Mouse (Mus musculus): ENCODE measurements at regions not wholly inside any gene's neighbourhood (a gene's known extent, or its start where the extent isn't known, plus 50 kb on each side); places are given as distances from the start of the nearest gene placed in this dataset.

GRCm38 (mm10) chr4:82123733-82124132, 581.8 kb downstream of the Nfib start:
- WGBS = 88% methylated on average over 5 of the region's 5 CpGs
- H3K27me3 ChIP-seq (ENCODE audit: control insufficient read depth, insufficient read depth, low read length) = no peaks in the 10 kb centered on the region
- no peaks in the 10 kb centered on the region for H3K4me1 ChIP-seq (ENCODE audit: control insufficient read depth, insufficient read depth, low read length)
- H3K9ac ChIP-seq (replicated peaks; ENCODE audit: low read depth, low read length) = no peak overlapping the region
- no peaks in the 10 kb centered on the region for H3K36me3 ChIP-seq (ENCODE audit: control insufficient read depth, insufficient read depth, low read length)
- ATAC-seq (ENCODE audit: low read depth) = no peak
- H3K4me2 ChIP-seq (ENCODE audit: low read depth, low read length) = no peak overlapping the region
- no peak overlapping the region for H3K27ac ChIP-seq (ENCODE audit: low read depth, low read length)
- no peak overlapping the region for H3K4me3 ChIP-seq (ENCODE audit: low read depth, low read length)
- no peaks in the 10 kb centered on the region for H3K9me3 ChIP-seq (ENCODE audit: control insufficient read depth, low read length)

GRCm38 (mm10) chr4:82123101-82123500, 582.4 kb downstream of the Nfib start:
- H3K27ac ChIP-seq (ENCODE audit: low read depth, low read length) = no peak overlapping the region
- no peaks in the 10 kb centered on the region for H3K27me3 ChIP-seq (ENCODE audit: control insufficient read depth, insufficient read depth, low read length)
- no peak overlapping the region for H3K9ac ChIP-seq (replicated peaks; ENCODE audit: low read depth, low read length)
- H3K4me1 ChIP-seq (ENCODE audit: control insufficient read depth, insufficient read depth, low read length) = no peaks in the 10 kb centered on the region
- H3K4me2 ChIP-seq (ENCODE audit: low read depth, low read length) = no peak overlapping the region
- H3K36me3 ChIP-seq (ENCODE audit: control insufficient read depth, insufficient read depth, low read length) = no peaks in the 10 kb centered on the region
- H3K4me3 ChIP-seq (ENCODE audit: low read depth, low read length) = no peak overlapping the region
- 100% methylated on average over 1 of the region's 1 CpGs for WGBS
- H3K9me3 ChIP-seq (ENCODE audit: control insufficient read depth, low read length) = no peaks in the 10 kb centered on the region
- ATAC-seq (ENCODE audit: low read depth) = no peak

- WGBS = 67% methylated on average over 4 of the region's 4 CpGs
These were observed 584.8 kb downstream of the Nfib start for GRCm38 (mm10) chr4:82120796-82121195.

GRCm38 (mm10) chr4:82120326-82120725, 585.2 kb downstream of the Nfib start:
- Histone ChIP-seq H3K4me2 (ENCODE audit: low read depth, low read length) (no peak overlapping the region), H3K27me3 (ENCODE audit: control insufficient read depth, insufficient read depth, low read length) (no peaks in the 10 kb centered on the region), H3K27ac (ENCODE audit: low read depth, low read length) (no peak overlapping the region), H3K4me3 (ENCODE audit: low read depth, low read length) (no peak overlapping the region), H3K36me3 (ENCODE audit: control insufficient read depth, insufficient read depth, low read length) (no peaks in the 10 kb centered on the region), H3K9me3 (ENCODE audit: control insufficient read depth, low read length) (no peaks in the 10 kb centered on the region), H3K4me1 (ENCODE audit: control insufficient read depth, insufficient read depth, low read length) (no peaks in the 10 kb centered on the region), H3K9ac (replicated peaks; ENCODE audit: low read depth, low read length) (no peak overlapping the region)
- no peak for ATAC-seq (ENCODE audit: low read depth)
- WGBS = 24% methylated on average over 1 of the region's 1 CpGs

More at GRCm38 (mm10) chr4:82120796-82121195, 584.8 kb downstream of the Nfib start:
- Histone ChIP-seq H3K27me3 (ENCODE audit: control insufficient read depth, insufficient read depth, low read length) (no peaks in the 10 kb centered on the region), H3K9me3 (ENCODE audit: control insufficient read depth, low read length) (no peaks in the 10 kb centered on the region), H3K4me1 (ENCODE audit: control insufficient read depth, insufficient read depth, low read length) (no peaks in the 10 kb centered on the region), H3K9ac (replicated peaks; ENCODE audit: low read depth, low read length) (no peak overlapping the region), H3K27ac (ENCODE audit: low read depth, low read length) (no peak overlapping the region), H3K36me3 (ENCODE audit: control insufficient read depth, insufficient read depth, low read length) (no peaks in the 10 kb centered on the region), H3K4me2 (ENCODE audit: low read depth, low read length) (no peak overlapping the region), H3K4me3 (ENCODE audit: low read depth, low read length) (no peak overlapping the region)
- ATAC-seq (ENCODE audit: low read depth) = no peak

- no peaks in the 10 kb centered on the region for H3K36me3 ChIP-seq (ENCODE audit: control insufficient read depth, insufficient read depth, low read length)
- H3K27ac ChIP-seq (ENCODE audit: low read depth, low read length) = no peak overlapping the region
- no peak overlapping the region for H3K4me2 ChIP-seq (ENCODE audit: low read depth, low read length)
- no peak overlapping the region for H3K9ac ChIP-seq (replicated peaks; ENCODE audit: low read depth, low read length)
- H3K4me1 ChIP-seq (ENCODE audit: control insufficient read depth, insufficient read depth, low read length) = no peaks in the 10 kb centered on the region
- H3K9me3 ChIP-seq (ENCODE audit: control insufficient read depth, low read length) = no peaks in the 10 kb centered on the region
- ATAC-seq (ENCODE audit: low read depth) = no peak
- no peaks in the 10 kb centered on the region for H3K27me3 ChIP-seq (ENCODE audit: control insufficient read depth, insufficient read depth, low read length)
- H3K4me3 ChIP-seq (ENCODE audit: low read depth, low read length) = no peak overlapping the region
- WGBS = 91% methylated on average over 1 of the region's 1 CpGs
These were observed 603.7 kb downstream of the Nfib start for GRCm38 (mm10) chr4:82101837-82102236.

- no peak overlapping the region for H3K9ac ChIP-seq (replicated peaks; ENCODE audit: low read depth, low read length)
- H3K27ac ChIP-seq (ENCODE audit: low read depth, low read length) = no peak overlapping the region
- H3K4me1 ChIP-seq (ENCODE audit: control insufficient read depth, insufficient read depth, low read length) = no peaks in the 10 kb centered on the region
- no peaks in the 10 kb centered on the region for H3K9me3 ChIP-seq (ENCODE audit: control insufficient read depth, low read length)
- 51% methylated on average over 6 of the region's 6 CpGs for WGBS
- H3K36me3 ChIP-seq (ENCODE audit: control insufficient read depth, insufficient read depth, low read length) = no peaks in the 10 kb centered on the region
- H3K27me3 ChIP-seq (ENCODE audit: control insufficient read depth, insufficient read depth, low read length) = no peaks in the 10 kb centered on the region
- no peak overlapping the region for H3K4me2 ChIP-seq (ENCODE audit: low read depth, low read length)
- no peak for ATAC-seq (ENCODE audit: low read depth)
- no peak overlapping the region for H3K4me3 ChIP-seq (ENCODE audit: low read depth, low read length)
These were observed 605.6 kb downstream of the Nfib start for GRCm38 (mm10) chr4:82099970-82100368.

GRCm38 (mm10) chr4:82098986-82099969, 606.3 kb downstream of the Nfib start:
- Histone ChIP-seq H3K27ac (ENCODE audit: low read depth, low read length) (no peak overlapping the region), H3K9me3 (ENCODE audit: control insufficient read depth, low read length) (no peaks in the 10 kb centered on the region), H3K36me3 (ENCODE audit: control insufficient read depth, insufficient read depth, low read length) (no peaks in the 10 kb centered on the region), H3K4me1 (ENCODE audit: control insufficient read depth, insufficient read depth, low read length) (no peaks in the 10 kb centered on the region), H3K9ac (replicated peaks; ENCODE audit: low read depth, low read length) (no peak overlapping the region), H3K4me2 (ENCODE audit: low read depth, low read length) (no peak overlapping the region), H3K27me3 (ENCODE audit: control insufficient read depth, insufficient read depth, low read length) (no peaks in the 10 kb centered on the region), H3K4me3 (ENCODE audit: low read depth, low read length) (no peak overlapping the region)
- no peak for ATAC-seq (ENCODE audit: low read depth)
- WGBS = 69% methylated on average over 13 of the region's 13 CpGs

- Histone ChIP-seq H3K27me3 (ENCODE audit: control insufficient read depth, insufficient read depth, low read length) (no peaks in the 10 kb centered on the region), H3K36me3 (ENCODE audit: control insufficient read depth, insufficient read depth, low read length) (no peaks in the 10 kb centered on the region), H3K4me3 (ENCODE audit: low read depth, low read length) (no peak overlapping the region), H3K9me3 (ENCODE audit: control insufficient read depth, low read length) (no peaks in the 10 kb centered on the region), H3K27ac (ENCODE audit: low read depth, low read length) (no peak overlapping the region), H3K4me1 (ENCODE audit: control insufficient read depth, insufficient read depth, low read length) (no peaks in the 10 kb centered on the region), H3K9ac (replicated peaks; ENCODE audit: low read depth, low read length) (no peak overlapping the region), H3K4me2 (ENCODE audit: low read depth, low read length) (no peak overlapping the region)
- 82% methylated on average over 5 of the region's 5 CpGs for WGBS
- ATAC-seq (ENCODE audit: low read depth) = no peak
These were observed 613.0 kb downstream of the Nfib start for GRCm38 (mm10) chr4:82092296-82093230.

- no peaks in the 10 kb centered on the region for H3K27me3 ChIP-seq (ENCODE audit: control insufficient read depth, insufficient read depth, low read length)
- no peaks in the 10 kb centered on the region for H3K36me3 ChIP-seq (ENCODE audit: control insufficient read depth, insufficient read depth, low read length)
- H3K4me1 ChIP-seq (ENCODE audit: control insufficient read depth, insufficient read depth, low read length) = no peaks in the 10 kb centered on the region
- no peak overlapping the region for H3K4me2 ChIP-seq (ENCODE audit: low read depth, low read length)
- no peak for ATAC-seq (ENCODE audit: low read depth)
- WGBS = 93% methylated on average over 5 of the region's 5 CpGs
- no peaks in the 10 kb centered on the region for H3K9me3 ChIP-seq (ENCODE audit: control insufficient read depth, low read length)
- H3K4me3 ChIP-seq (ENCODE audit: low read depth, low read length) = no peak overlapping the region
- no peak overlapping the region for H3K9ac ChIP-seq (replicated peaks; ENCODE audit: low read depth, low read length)
- no peak overlapping the region for H3K27ac ChIP-seq (ENCODE audit: low read depth, low read length)
These were observed 615.9 kb downstream of the Nfib start for GRCm38 (mm10) chr4:82089657-82090056.
